Mouse (Mus musculus) naive thymus-derived CD4-positive, alpha-beta T cell, adult 2 months (primary cell): ENCODE measurements around the gene Prph2.

Source experiments
- DNase-seq: peaks from one replicate; pipeline ENCODE4 v3.0.0-alpha.2; 2011; ENCODE audit warnings: low read depth

Gene Prph2

GRCm38 (mm10) chr17:46890843-46891594 is 19.2 kb upstream of the Prph2 start:
- DNase-seq, result no peak

- no peak for DNase-seq
Observed at GRCm38 (mm10) chr17:46895426-46895825, 14.8 kb upstream of the Prph2 start.

GRCm38 (mm10) chr17:46897221-46897950 is 12.9 kb upstream of the Prph2 start:
- no peak for DNase-seq

GRCm38 (mm10) chr17:46900941-46901340 is 9.3 kb upstream of the Prph2 start:
- no peak for DNase-seq

- peak; percentile 85 for DNase-seq
Observed at GRCm38 (mm10) chr17:46903876-46904490, 6.3 kb upstream of the Prph2 start.

GRCm38 (mm10) chr17:46912331-46912730 is 2.1 kb downstream of the Prph2 start:
- no peak for DNase-seq

- no peak for DNase-seq
Observed at GRCm38 (mm10) chr17:46915129-46915528, 4.9 kb downstream of the Prph2 start.

- DNase-seq, result no peak
Observed at GRCm38 (mm10) chr17:46918951-46919350, 8.7 kb downstream of the Prph2 start.

- no peak for DNase-seq
Observed at GRCm38 (mm10) chr17:46920855-46921254, 10.6 kb downstream of the Prph2 start.

- DNase-seq, result no peak
Observed at GRCm38 (mm10) chr17:46926192-46926591, 15.9 kb downstream of the Prph2 start.

GRCm38 (mm10) chr17:46926941-46927340 is 16.7 kb downstream of the Prph2 start:
- no peak for DNase-seq

- no peak for DNase-seq
Observed at GRCm38 (mm10) chr17:46927781-46928180, 17.5 kb downstream of the Prph2 start.

- no peak for DNase-seq
Observed at GRCm38 (mm10) chr17:46929277-46929676, 19.0 kb downstream of the Prph2 start.

GRCm38 (mm10) chr17:46929897-46930296 is 19.6 kb downstream of the Prph2 start:
- DNase-seq, result no peak

- DNase-seq, result no peak
Observed at GRCm38 (mm10) chr17:46932961-46933360, 22.7 kb downstream of the Prph2 start.

GRCm38 (mm10) chr17:46933557-46934348 is 23.5 kb downstream of the Prph2 start:
- peak; percentile 67 for DNase-seq

- DNase-seq, result no peak
Observed at GRCm38 (mm10) chr17:46940461-46940860, 30.2 kb downstream of the Prph2 start.

- no peak for DNase-seq
Observed at GRCm38 (mm10) chr17:46942421-46942820, 32.2 kb downstream of the Prph2 start.

- DNase-seq, result no peak
Observed at GRCm38 (mm10) chr17:46946276-46946675, 36.0 kb downstream of the Prph2 start.

GRCm38 (mm10) chr17:46958045-46958444 is 47.8 kb downstream of the Prph2 start:
- no peak for DNase-seq

- no peak for DNase-seq
Observed at GRCm38 (mm10) chr17:46960216-46960615, 50.0 kb downstream of the Prph2 start.

- DNase-seq, result no peak
Observed at GRCm38 (mm10) chr17:46962153-46962552, 51.9 kb downstream of the Prph2 start.
